Mouse (Mus musculus): ENCODE measurements around the gene Fam187a. TPM values are rescaled to one million over a fixed set of nuclear protein-coding genes. Genes with fewer than 3 reads are reported as not detected.

Gene Fam187a
- polyA plus RNA-seq, 3 experiments from 2014 or later, result not detected

DNA sequence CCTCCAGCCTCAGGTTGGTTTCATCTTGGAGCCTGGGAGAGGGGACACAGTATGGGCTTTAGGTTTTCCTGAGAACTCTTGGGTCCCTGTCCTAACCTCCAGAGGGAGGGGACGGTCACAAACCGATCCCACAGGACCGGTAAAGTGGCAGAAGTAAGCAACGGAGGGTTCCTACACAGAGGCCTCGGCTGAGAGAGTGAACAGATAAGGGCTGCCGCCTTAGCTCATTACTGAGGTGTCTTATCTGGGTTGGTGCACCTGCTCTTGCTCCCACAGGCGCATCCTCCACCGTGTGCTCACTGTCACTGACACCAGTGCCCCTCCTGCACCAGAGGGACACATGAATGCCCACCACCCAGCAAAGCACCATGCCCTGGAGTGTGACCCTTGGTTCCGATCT is 10.8 kb downstream of the Fam187a start:
- no peak for ATAC-seq

DNA sequence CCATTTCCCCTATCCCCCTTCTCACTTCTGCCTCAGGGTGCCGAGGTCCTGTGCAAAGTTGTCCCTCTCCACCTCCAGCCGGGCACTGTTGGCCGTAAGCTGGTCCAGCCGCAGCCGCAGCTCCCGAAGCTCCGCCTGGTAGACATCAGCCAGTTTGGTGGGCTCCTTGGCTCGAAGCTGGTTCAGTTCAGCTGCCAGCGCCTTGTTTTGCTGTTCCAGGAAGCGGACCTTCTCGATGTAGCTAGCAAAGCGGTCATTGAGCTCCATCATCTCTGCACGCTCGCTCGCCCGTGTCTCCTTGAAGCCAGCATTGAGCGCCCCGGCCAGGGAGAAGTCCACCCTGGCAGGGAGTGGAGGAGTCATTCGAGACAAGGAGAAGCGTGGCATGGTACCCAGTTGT is 11.7 kb downstream of the Fam187a start:
- no peak for ATAC-seq

- ATAC-seq, result no peak
These were observed 13.4 kb downstream of the Fam187a start for GRCm38 (mm10) chr11:102898408-102898807.

DNA sequence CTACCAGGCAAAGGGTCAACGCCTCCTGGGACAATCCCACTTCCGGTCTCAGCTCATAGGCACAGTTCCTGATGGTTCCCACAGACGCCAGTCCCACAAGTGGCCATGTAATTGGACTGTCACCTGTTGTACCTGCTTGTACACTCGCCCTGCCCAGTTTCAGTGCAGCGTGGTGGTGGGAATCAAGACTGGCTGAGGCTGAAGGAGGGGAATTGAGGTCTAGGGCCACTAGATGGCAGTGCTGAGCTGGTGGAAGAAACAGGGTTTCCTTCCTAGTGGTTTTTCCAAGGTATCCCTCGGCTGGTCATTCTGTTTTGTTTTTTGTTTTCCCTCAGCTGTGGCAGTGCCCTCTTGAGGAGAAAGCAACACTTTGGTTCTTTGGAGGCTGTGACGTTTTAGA is 15.8 kb downstream of the Fam187a start, which contains the start of gene Gfap:
TSS of gene Gfap (minus strand) at position 150 of the 400 bp plus-strand sequence.
- no peak for ATAC-seq

DNA sequence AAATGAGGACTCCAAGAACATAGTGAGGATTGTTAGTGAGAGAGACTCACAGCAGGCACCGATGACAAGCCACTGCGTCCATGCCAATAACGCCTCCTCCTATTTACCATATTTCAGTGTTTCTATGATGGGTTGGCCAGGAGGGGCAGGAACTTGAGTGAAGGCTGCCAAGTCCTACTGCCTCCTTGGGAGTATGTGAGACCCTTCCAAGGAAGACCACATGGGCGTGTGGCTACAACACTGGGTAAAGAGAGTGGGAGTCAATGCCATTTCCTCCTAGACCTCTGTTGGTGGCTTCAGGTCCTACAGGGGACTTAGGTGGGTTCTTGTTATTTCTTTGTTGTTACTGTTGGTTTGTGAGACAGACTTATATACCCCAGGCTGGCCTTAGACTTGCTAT is 16.2 kb downstream of the Fam187a start:
- no peak for ATAC-seq

DNA sequence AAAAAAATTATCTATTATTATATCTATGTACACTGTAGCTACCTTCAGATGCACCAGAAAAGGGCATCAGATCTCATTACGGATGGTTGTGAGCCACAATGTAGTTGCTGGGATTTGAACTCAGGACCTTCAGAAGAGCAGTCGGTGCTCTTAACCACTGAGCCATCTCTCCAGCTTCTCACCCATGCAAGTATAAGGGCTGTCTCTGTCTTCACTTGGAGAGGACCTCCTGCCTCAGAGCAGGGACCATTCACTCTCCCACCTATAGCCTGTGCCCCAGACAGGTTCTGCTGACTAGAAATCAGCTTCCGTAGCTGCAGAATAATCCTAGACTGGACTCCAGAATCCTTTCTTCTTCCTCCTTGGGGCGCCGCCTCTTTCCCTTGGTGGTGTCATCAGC is 17.1 kb downstream of the Fam187a start:
- no peak for ATAC-seq

DNA sequence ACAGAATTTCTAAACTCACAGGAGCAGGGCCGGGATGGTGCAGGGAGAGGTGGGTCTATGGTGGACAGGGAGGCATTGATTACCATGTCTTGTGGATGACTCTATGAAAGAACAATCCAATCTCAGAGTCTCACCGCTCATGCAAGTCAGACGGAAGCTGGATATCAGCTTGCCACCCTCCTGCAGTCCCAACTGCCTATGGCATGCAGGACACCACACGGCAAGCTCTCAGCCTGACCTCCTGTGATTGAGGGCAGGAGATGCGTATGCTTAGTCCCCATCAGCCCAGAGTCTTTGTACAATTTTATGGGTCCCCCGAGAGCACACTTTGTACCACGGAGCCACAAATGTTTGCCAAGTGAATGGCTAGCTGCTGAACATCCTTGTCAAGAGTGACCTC is 18.7 kb downstream of the Fam187a start:
- ATAC-seq, result no peak

DNA sequence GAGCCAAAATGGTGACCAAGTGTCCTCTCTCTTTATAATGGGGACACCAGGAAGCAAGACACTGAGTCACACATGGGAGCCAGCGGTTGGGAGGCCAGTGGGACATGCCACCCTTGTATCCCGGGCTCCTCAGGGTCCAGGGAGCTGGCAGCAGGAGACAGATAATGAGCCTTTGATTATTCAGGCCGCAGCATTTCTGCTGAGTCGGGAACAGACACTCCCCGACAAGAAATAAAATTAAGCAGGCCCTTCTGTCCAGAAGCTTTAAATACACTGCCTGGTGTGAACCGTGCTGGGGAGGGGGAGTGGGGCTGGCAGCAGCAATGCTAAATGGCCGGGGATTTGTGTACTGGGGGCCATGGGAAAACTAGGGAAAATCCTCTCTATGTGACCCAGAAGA is 26.4 kb downstream of the Fam187a start:
- ATAC-seq, result no peak

GRCm38 (mm10) chr11:102915380-102915779 is 30.4 kb downstream of the Fam187a start:
- ATAC-seq, result no peak

GRCm38 (mm10) chr11:102918077-102918476 is 33.1 kb downstream of the Fam187a start:
- ATAC-seq, result no peak

GRCm38 (mm10) chr11:102921491-102921890 is 36.5 kb downstream of the Fam187a start:
- no peak for ATAC-seq

DNA sequence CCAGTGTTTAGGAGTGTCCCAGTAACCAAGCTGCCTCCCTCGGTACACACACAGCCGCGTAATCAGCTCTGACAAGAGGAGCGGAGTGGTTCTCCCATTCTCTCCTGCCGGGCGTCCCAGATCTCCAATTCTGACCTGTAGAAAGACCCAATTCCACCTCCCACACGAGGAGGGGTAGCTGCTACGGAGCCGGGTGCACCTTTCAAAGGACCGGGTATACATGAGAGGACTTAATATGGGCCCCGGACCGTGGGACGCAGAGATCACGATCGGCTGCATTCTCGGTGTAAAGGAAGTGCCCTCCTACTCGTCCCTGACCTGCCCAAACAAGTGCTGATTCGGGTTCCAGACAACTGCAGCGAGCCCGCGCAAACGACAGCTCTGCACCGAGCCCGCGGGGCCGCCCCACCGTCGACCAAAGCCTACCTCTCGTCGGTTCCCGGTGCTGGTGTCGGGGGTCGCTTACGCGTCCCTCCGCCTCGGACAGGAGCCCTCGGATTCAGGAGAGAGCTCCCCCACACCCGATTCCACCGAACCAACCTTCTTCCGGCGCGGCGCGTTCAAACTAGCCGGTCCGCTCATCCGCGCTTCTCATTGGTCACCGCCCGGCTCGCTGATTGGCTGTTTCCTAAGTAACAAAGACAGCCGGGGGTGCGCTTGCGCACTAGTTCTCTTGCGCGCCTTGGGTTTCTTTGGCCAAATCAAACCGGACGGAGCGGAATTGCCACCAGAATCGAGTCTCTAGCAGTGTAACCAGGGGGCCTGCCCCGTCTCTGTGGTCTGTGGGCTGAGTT is 39.8 kb downstream of the Fam187a start, which contains the start of gene Kif18b:
TSS of gene Kif18b (minus strand) at position 568 of the 794 bp plus-strand sequence.
- ATAC-seq, result peak; percentile 96

GRCm38 (mm10) chr11:102925351-102925717 is 40.4 kb downstream of the Fam187a start:
- peak; percentile 57 for ATAC-seq

GRCm38 (mm10) chr11:102930672-102931071 is 45.7 kb downstream of the Fam187a start:
- no peak for ATAC-seq

DNA sequence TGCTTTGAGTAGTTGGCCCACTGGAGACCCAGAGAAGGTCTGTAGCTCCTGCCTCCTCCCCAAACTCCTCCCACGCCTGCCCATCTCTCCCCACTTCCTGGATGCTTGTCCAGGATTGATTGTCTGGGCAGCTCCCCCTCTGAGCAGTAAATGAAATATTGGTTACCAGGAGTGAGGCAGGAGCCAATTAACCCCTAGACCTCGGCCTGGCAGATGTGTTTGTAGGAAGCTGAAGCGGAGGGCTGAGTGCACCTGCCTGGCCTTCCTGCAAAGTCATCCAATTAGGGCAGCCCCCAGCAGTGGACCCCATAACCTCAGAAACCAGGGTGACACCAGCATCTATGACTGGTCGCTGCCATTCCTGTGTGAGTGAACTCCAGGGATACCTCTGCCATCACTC is 51.3 kb downstream of the Fam187a start:
- ATAC-seq, result no peak

Other genes starting within 250 kb of the Fam187a start
- under 1 TPM in 2 of 3 experiments, not detected in 1; 0.08 to 0.20 TPM for gene Meioc, start 221.5 kb upstream of the Fam187a start, polyA plus RNA-seq (2017; shearing (Covaris generic))
- gene Ccdc43, start 187.4 kb upstream of the Fam187a start, polyA plus RNA-seq (2017; shearing (Covaris generic)), result 10 to 100 TPM; 29.0 to 41.4 (median 40.1) TPM
- under 1 TPM in 1 of 3 experiments, not detected in 2; 0.20 TPM for gene Adam11, start 123.7 kb upstream of the Fam187a start, polyA plus RNA-seq (2017; shearing (Covaris generic))
- gene Gjc1, start 65.5 kb upstream of the Fam187a start, polyA plus RNA-seq (2017; shearing (Covaris generic)), result not detected
- gene Higd1b, start 49.3 kb upstream of the Fam187a start, polyA plus RNA-seq (2017; shearing (Covaris generic)), result not detected
- gene Eftud2, start 4.2 kb upstream of the Fam187a start, polyA plus RNA-seq (2017; shearing (Covaris generic)), result 100 to 1,000 TPM; 111 to 148 (median 126) TPM
- not detected for gene Ccdc103, start 4.0 kb upstream of the Fam187a start, polyA plus RNA-seq (2017; shearing (Covaris generic))
- not detected for gene Gfap, start 15.7 kb downstream of the Fam187a start, polyA plus RNA-seq (2017; shearing (Covaris generic))
- 1 to 10 TPM in 1 of 3 experiments, under 1 TPM in 2; 0.56 to 8.2 (median 0.61) TPM for gene Kif18b, start 40.0 kb downstream of the Fam187a start, polyA plus RNA-seq (2017; shearing (Covaris generic))
- not detected for gene C1ql1, start 61.5 kb downstream of the Fam187a start, polyA plus RNA-seq (2017; shearing (Covaris generic))
- gene Nmt1, start 143.0 kb downstream of the Fam187a start, polyA plus RNA-seq (2017; shearing (Covaris generic)), result 100 to 1,000 TPM in 2 of 3 experiments, 10 to 100 TPM in 1; 63.6 to 113 (median 106) TPM
- gene Dcakd, start 143.2 kb downstream of the Fam187a start, polyA plus RNA-seq (2017; shearing (Covaris generic)), result 10 to 100 TPM; 19.9 to 27.5 (median 25.4) TPM
- not detected for gene Plcd3, start 216.5 kb downstream of the Fam187a start, polyA plus RNA-seq (2017; shearing (Covaris generic))
- 10 to 100 TPM; 21.5 to 28.5 (median 25.4) TPM for gene Acbd4, start 216.5 kb downstream of the Fam187a start, polyA plus RNA-seq (2017; shearing (Covaris generic))
- gene Hexim1, start 231.1 kb downstream of the Fam187a start, polyA plus RNA-seq (2017; shearing (Covaris generic)), result 1 to 10 TPM; 3.0 to 3.7 (median 3.5) TPM
- 1 to 10 TPM in 2 of 3 experiments, under 1 TPM in 1; 0.44 to 2.1 (median 2.0) TPM for gene Hexim2, start 247.3 kb downstream of the Fam187a start, polyA plus RNA-seq (2017; shearing (Covaris generic))

Data from inflammation-experienced regulatory T-cells, adult 6 months (primary cell).